Mouse (Mus musculus) embryonic facial prominence, embryonic 11.5 days (tissue): ENCODE data around the gene Rab3a. TPM values are rescaled to one million over a fixed set of nuclear protein-coding genes. Genes with fewer than 3 reads are reported as not detected.

Experiments
- ATAC-seq: fragments of 200-750 bp; cut with Nextera tagmentation; replicated peaks from 2 replicates; pipeline ENCODE4 v1.8.0; 2017; ENCODE audit warnings: low read depth; ENCODE audit not compliant: insufficient number of reproducible peaks, low FRiP score, low TSS enrichment
- DNase-seq: peaks from one replicate; pipeline ENCODE4 v3.0.0-alpha.2; 2015; ENCODE audit warnings: low spot score
- H3K27ac ChIP-seq: fragments of 300-500 bp; sonication (generic); replicated peaks from 2 replicates; pipeline ENCODE4 v1.5.1; 2014; ENCODE audit warnings: mild to moderate bottlenecking, low read depth, low read length, control low read depth
- H3K27me3 ChIP-seq: fragments of 300-500 bp; sonication (generic); 2 replicates; pipeline ENCODE4 v1.6.1; 2014; ENCODE audit warnings: mild to moderate bottlenecking, low read length, moderate library complexity, mixed read lengths; ENCODE audit not compliant: control insufficient read depth, insufficient read depth
- H3K36me3 ChIP-seq: fragments of 300-500 bp; sonication (generic); replicated peaks from 2 replicates; pipeline ENCODE4 v1.6.1; 2014; ENCODE audit warnings: low read depth, mild to moderate bottlenecking, low read length, moderate library complexity, mixed read lengths; ENCODE audit not compliant: control insufficient read depth, insufficient read depth
- H3K4me1 ChIP-seq: fragments of 300-500 bp; sonication (generic); 2 replicates; pipeline ENCODE4 v1.6.1; 2014; ENCODE audit warnings: low read length, mixed read lengths; ENCODE audit not compliant: control insufficient read depth, insufficient read depth
- H3K4me2 ChIP-seq: fragments of 300-500 bp; sonication (generic); 2 replicates; pipeline ENCODE4 v1.6.1; 2014; ENCODE audit warnings: low read depth, mild to moderate bottlenecking, control low read depth, low read length, moderate library complexity
- H3K4me3 ChIP-seq: fragments of 300-500 bp; sonication (generic); 2 replicates; pipeline ENCODE4 v1.5.1; 2014; ENCODE audit warnings: low read depth, low read length, control low read depth
- H3K9ac ChIP-seq: fragments of 300-500 bp; sonication (generic); replicated peaks from 2 replicates; pipeline ENCODE4 v1.6.1; 2014; ENCODE audit warnings: mild to moderate bottlenecking, control low read depth, low read length
- H3K9me3 ChIP-seq: fragments of 300-500 bp; sonication (generic); replicated peaks from 2 replicates; pipeline ENCODE4 v1.6.1; 2016; ENCODE audit warnings: mild to moderate bottlenecking, low read length, inconsistent platforms, mixed read lengths; ENCODE audit not compliant: control insufficient read depth
- WGBS: fragments of 180-500 bp; shearing (Covaris S2); extraction: QIAGEN DNeasy Blood & Tissue Kit; methylation state at CpG from one replicate; pipeline ENCODE4 v1.1.7; 2014; 5-methylcytosine and 5-hydroxymethylcytosine counted together
- polyA plus RNA-seq: library from polyadenylated mRNA; unstranded; fragments of >200 nt; fragmentation: Nextera tagmentation; extraction: Ambion mirVana; gene quantifications from 2 replicates; pipeline ENCODE4 v1.2.1, GENCODE M21; 2014

Rab3a gene
- polyA plus RNA-seq, 1 experiment from 2014 or later, result 24.8 TPM

DNA sequence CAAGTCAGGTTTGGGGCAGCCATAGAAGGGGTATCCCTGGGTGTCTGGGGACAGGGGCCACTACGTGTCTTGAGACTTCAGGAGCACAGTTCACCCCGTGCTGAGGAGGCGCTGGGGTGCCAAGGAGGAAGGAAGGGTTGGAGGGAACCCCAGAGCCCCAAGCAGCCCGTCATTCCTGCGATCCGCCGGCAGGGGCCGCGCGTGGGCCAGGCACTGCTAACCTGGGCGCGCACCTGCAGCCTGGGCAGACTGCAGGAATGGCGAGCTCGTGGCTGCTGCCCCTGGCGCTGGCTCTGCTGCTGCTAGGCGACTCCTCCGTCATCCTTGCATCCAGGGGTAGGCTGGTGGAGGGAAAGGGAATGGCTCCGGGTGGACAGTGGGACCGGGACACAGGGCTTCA, 36.2 kb upstream of the Rab3a start, which contains the start of gene Gm3336:
TSS of gene Gm3336 (plus strand) at position 247 of the 400 bp plus-strand sequence.
- no peak within 1 kb of the TSS for H3K4me2 ChIP-seq
- DNase-seq (peak; percentile 62), ATAC-seq (0 out of 2 replicates have a peak, but pooled peaks have one; percentile 29)
- no peaks in the 10 kb centered on the region for H3K4me1 ChIP-seq
- no peaks in the 10 kb centered on the region for H3K27me3 ChIP-seq
- no peak within 1 kb of the TSS for H3K27ac ChIP-seq
- H3K9me3 ChIP-seq, result no peaks in the 10 kb centered on the region
- no peaks in the 10 kb centered on the region for H3K36me3 ChIP-seq
- no peak within 1 kb of the TSS for H3K4me3 ChIP-seq
- no peak within 1 kb of the TSS for H3K9ac ChIP-seq
- 8% methylated on average over 19 of the region's 19 CpGs for WGBS

- no peaks in the 10 kb centered on the region for H3K27me3 ChIP-seq
- H3K27ac ChIP-seq, result no peak overlapping the region
- DNase-seq (no peak), ATAC-seq (no peak)
- no peaks in the 10 kb centered on the region for H3K36me3 ChIP-seq
- WGBS, result 67% methylated on average over 9 of the region's 9 CpGs
- no peak overlapping the region for H3K9ac ChIP-seq
- H3K4me1 ChIP-seq, result no peaks in the 10 kb centered on the region
- no peak overlapping the region for H3K4me2 ChIP-seq
- H3K4me3 ChIP-seq, result no peak overlapping the region
- H3K9me3 ChIP-seq, result no peaks in the 10 kb centered on the region
Observed at GRCm38 (mm10) chr8:70719796-70720270, 34.6 kb upstream of the Rab3a start.

GRCm38 (mm10) chr8:70720739-70721138, 33.7 kb upstream of the Rab3a start:
- H3K4me1 ChIP-seq, result no peaks in the 10 kb centered on the region
- no peak overlapping the region for H3K4me2 ChIP-seq
- no peaks in the 10 kb centered on the region for H3K9me3 ChIP-seq
- H3K27me3 ChIP-seq, result no peaks in the 10 kb centered on the region
- ATAC-seq (no peak), DNase-seq (peak; percentile 80)
- no peak overlapping the region for H3K9ac ChIP-seq
- 1% methylated on average over 3 of the region's 3 CpGs for WGBS
- no peak overlapping the region for H3K4me3 ChIP-seq
- no peak overlapping the region for H3K27ac ChIP-seq
- no peaks in the 10 kb centered on the region for H3K36me3 ChIP-seq

GRCm38 (mm10) chr8:70721601-70722000, 32.9 kb upstream of the Rab3a start:
- no peaks in the 10 kb centered on the region for H3K4me1 ChIP-seq
- no peak overlapping the region for H3K4me3 ChIP-seq
- DNase-seq, result no peak

GRCm38 (mm10) chr8:70723486-70724210, 30.8 kb upstream of the Rab3a start, which contains the start of gene Pde4c:
Gene Pde4c (plus strand): TSS chr8:70723720.
- WGBS, result 68% methylated on average over 7 of the region's 7 CpGs
- H3K4me1 ChIP-seq, result no peaks in the 10 kb centered on the region
- no peak within 1 kb of the TSS for H3K9ac ChIP-seq
- no peak for ATAC-seq
- H3K9me3 ChIP-seq, result no peaks in the 10 kb centered on the region
- no peak within 1 kb of the TSS for H3K4me2 ChIP-seq
- H3K36me3 ChIP-seq, result no peaks in the 10 kb centered on the region
- H3K27ac ChIP-seq, result no peak within 1 kb of the TSS
- H3K27me3 ChIP-seq, result no peaks in the 10 kb centered on the region
- no peak within 1 kb of the TSS for H3K4me3 ChIP-seq
- no peak for DNase-seq

More at GRCm38 (mm10) chr8:70721601-70722000, 32.9 kb upstream of the Rab3a start:
- H3K9me3 ChIP-seq, result no peaks in the 10 kb centered on the region
- no peak overlapping the region for H3K27ac ChIP-seq
- WGBS, result 81% methylated on average over 8 of the region's 8 CpGs
- no peak overlapping the region for H3K4me2 ChIP-seq
- H3K36me3 ChIP-seq, result no peaks in the 10 kb centered on the region
- H3K27me3 ChIP-seq, result no peaks in the 10 kb centered on the region
- ATAC-seq, result no peak
- H3K9ac ChIP-seq, result no peak overlapping the region

- Histone ChIP-seq H3K36me3 (no peaks in the 10 kb centered on the region), H3K9me3 (no peaks in the 10 kb centered on the region), H3K9ac (no peak overlapping the region), H3K4me1 (no peaks in the 10 kb centered on the region), H3K4me2 (no peak overlapping the region), H3K27me3 (peaks cover 4% of the 10 kb centered on the region), H3K4me3 (no peak overlapping the region), H3K27ac (no peak overlapping the region)
- ATAC-seq, result no peak
- WGBS, result 73% methylated on average over 12 of the region's 12 CpGs
- DNase-seq, result no peak
Observed at GRCm38 (mm10) chr8:70724216-70724615, 30.3 kb upstream of the Rab3a start.

GRCm38 (mm10) chr8:70725792-70726447, 28.6 kb upstream of the Rab3a start:
- Histone ChIP-seq H3K27ac (no peak overlapping the region), H3K4me1 (peaks cover 2% of the 10 kb centered on the region; the same call in 1 of the 2 replicates), H3K9me3 (no peaks in the 10 kb centered on the region), H3K27me3 (peaks cover 18% of the 10 kb centered on the region), H3K9ac (no peak overlapping the region), H3K4me2 (no peak overlapping the region), H3K36me3 (no peaks in the 10 kb centered on the region), H3K4me3 (no peak overlapping the region)
- ATAC-seq (no peak), DNase-seq (peak; percentile 61)
- WGBS, result 26% methylated on average over 14 of the region's 14 CpGs

GRCm38 (mm10) chr8:70726721-70727120, 27.8 kb upstream of the Rab3a start:
- Histone ChIP-seq H3K27me3 (peaks cover 19% of the 10 kb centered on the region), H3K4me2 (no peak overlapping the region), H3K9me3 (no peaks in the 10 kb centered on the region), H3K9ac (no peak overlapping the region), H3K27ac (no peak overlapping the region), H3K4me3 (no peak overlapping the region), H3K4me1 (peaks cover 2% of the 10 kb centered on the region; the same call in 1 of the 2 replicates), H3K36me3 (no peaks in the 10 kb centered on the region)
- WGBS, result 43% methylated on average over 11 of the region's 11 CpGs
- DNase-seq (no peak), ATAC-seq (no peak)
